Mouse (Mus musculus) CD4-positive helper T cell, adult 2 months (primary cell): Measurements from ENCODE around the gene Prl2b1.

Source experiments
- DNase-seq: peaks from one replicate; pipeline ENCODE4 v3.0.0-alpha.2; 2012; ENCODE audit warnings: low read depth, missing footprints, low spot score

Gene Prl2b1

DNA sequence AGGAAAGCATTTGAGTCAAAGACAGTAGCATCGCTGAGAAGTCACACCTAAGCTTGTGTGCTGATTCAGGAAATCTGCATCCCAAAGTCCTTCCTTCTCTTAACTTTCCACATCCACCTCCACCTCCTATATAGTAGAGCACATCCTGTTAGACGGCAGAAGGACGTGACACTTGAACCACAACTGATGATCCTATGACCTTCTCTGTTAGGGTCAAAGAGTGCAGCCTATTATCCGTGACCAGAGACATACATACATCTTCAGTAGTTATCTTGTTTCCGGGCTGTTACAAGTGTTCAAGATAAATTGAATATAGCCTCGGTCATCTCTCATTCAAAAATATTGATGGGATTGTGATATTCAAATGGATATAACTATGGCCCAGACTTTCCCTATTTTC, at the start of gene Prl2b1:
Gene Prl2b1, minus strand, starts transcription at position 101 of the 400 bp plus-strand sequence.
- DNase-seq: no peak

DNA sequence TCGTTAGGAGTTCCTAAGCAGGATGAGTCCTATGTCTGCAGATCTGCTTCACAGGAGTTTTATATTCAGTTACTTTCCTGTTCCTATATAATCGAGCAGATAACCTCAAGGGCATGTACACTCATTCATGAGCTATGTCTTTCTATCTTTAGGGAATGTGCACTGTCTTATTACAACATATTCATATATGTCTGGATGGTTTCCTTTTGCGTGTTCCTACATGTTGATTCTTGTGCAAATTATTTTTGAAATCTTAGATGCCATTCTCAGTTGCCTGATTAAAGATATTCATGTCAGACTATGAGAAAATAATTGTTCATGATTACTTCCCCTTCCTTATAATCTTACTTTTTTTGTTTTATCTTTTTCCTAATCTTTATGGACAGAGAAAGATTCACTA, 47.9 kb upstream of the Prl2b1 start, which contains the start of gene Prl8a6:
Gene Prl8a6, minus strand, starts transcription at position 101 of the 400 bp plus-strand sequence.
- DNase-seq: no peak

GRCm38 (mm10) chr13:27433159-27433558, 42.5 kb upstream of the Prl2b1 start:
- no peak for DNase-seq

GRCm38 (mm10) chr13:27413640-27414039, 23.0 kb upstream of the Prl2b1 start:
- DNase-seq: no peak

DNA sequence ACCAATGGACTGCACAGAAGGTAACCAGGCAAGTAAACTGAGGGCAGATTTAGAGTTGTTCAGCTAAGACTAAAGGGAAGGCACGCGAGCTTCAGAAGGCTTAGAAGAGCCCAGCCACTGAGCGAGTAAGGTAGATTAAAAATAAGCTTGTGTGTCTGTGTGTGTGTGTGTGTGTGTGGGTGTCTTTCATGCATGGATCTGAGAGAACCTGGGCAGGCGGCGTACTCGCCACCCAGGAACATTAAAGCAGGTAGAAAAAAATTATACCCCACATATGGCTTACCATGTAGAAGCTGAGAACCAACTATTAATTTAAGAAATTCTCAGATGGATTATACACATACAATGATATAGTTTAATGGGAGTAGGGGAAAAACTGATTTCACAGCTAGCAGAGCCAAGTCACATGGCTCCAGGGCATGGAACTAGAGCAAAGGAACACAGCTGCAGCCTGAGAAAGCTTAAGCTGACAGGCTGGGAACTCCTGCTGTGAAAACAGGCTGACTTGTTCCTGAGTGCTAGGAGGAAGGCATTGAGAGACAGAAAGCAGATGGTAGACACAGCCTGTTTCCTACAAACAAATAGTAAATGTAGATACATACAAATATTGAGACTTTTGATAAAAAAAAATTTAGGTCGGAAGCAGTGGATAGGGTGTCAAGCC, 8.5 kb upstream of the Prl2b1 start:
- no peak for DNase-seq

DNA sequence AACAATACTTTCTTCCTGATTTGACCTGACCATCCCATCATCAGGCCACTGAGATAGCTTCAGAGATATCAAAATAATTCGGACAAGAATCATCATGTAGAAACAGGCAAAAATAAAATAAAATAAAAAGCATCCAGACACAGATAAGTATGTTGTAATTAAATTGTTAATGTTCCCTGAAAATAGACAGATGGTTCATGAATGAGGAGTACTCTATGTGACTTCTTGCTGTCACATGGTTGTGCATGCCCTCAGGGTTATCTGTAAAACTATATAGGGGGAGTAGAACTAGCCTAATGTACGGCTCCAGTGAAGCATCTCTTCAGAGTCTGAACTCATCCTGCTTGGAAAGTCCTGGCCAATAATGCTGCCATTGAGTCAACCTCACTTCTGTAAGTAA, 45.3 kb downstream of the Prl2b1 start, which contains the start of gene Prl8a2:
Gene Prl8a2, plus strand, starts transcription at position 301 of the 400 bp plus-strand sequence.
- no peak for DNase-seq

DNA sequence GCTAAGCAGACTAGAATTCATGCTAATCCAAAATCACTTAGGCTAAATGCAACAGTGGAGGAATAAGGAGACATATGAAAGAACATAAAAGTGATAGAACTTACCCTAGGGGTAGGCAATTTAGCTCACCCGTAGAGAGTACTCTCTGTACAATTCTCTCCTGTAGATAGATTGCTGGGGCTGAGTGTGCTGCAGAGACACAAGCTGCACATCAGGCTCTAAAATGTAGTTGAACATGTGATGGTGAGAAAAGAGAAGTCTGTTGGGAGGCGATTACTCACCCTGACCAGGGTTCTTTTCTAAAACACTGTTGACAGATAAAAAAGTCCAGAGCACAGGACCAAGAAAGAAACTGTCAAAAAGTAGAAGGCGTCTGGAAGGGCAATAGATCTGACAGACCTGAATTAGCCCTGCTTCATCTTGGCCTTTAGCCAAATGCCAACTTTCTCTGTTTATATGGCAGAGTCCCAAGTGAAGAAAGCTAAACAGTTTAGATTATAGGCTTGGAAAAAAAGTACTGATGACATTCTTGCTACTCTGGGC, 47.8 kb downstream of the Prl2b1 start:
- DNase-seq: no peak

- DNase-seq: no peak
Measured at GRCm38 (mm10) chr13:27334989-27335388, 55.7 kb downstream of the Prl2b1 start.
